Mouse (Mus musculus) intestine, embryonic 14.5 days (tissue): Measurements from ENCODE around the gene Fanci. TPM values are rescaled to one million over a fixed set of nuclear protein-coding genes. Genes with fewer than 3 reads are reported as not detected.

Source experiments
- ATAC-seq: fragments of 200-750 bp; cut with Nextera tagmentation; replicated peaks from 2 replicates; pipeline ENCODE4 v1.8.0; 2017; ENCODE audit warnings: low read depth, moderate number of reproducible peaks, moderate TSS enrichment, moderate library complexity; ENCODE audit not compliant: low FRiP score, low TSS enrichment
- DNase-seq: peaks from one replicate; pipeline ENCODE4 v3.0.0-alpha.2; 2018; ENCODE audit warnings: low spot score
- H3K27ac ChIP-seq: fragments of 300-500 bp; sonication (generic); 2 replicates; pipeline ENCODE4 v1.5.1; 2014; ENCODE audit warnings: low read depth, mild to moderate bottlenecking, control low read depth
- H3K27me3 ChIP-seq: fragments of 300-500 bp; sonication (generic); replicated peaks from 2 replicates; pipeline ENCODE4 v1.6.1; 2014; ENCODE audit warnings: low read length, control low read depth; ENCODE audit not compliant: control insufficient read depth, insufficient read depth
- H3K36me3 ChIP-seq: fragments of 300-500 bp; sonication (generic); 2 replicates; pipeline ENCODE4 v1.6.1; 2014; ENCODE audit warnings: low read length, control low read depth; ENCODE audit not compliant: control insufficient read depth, insufficient read depth
- H3K4me1 ChIP-seq: fragments of 300-500 bp; sonication (generic); replicated peaks from 2 replicates; pipeline ENCODE4 v1.6.1; 2014; ENCODE audit warnings: low read length, control low read depth, mixed read lengths; ENCODE audit not compliant: control insufficient read depth, insufficient read depth
- H3K4me2 ChIP-seq: fragments of 300-500 bp; sonication (generic); 2 replicates; pipeline ENCODE4 v1.6.1; 2014; ENCODE audit warnings: low read length
- H3K4me3 ChIP-seq: fragments of 300-500 bp; sonication (generic); 2 replicates; pipeline ENCODE4 v1.5.1; 2014; ENCODE audit warnings: low read depth, low read length, control low read depth, mixed read lengths
- H3K9ac ChIP-seq: fragments of 300-500 bp; sonication (generic); 2 replicates; pipeline ENCODE4 v1.6.1; 2014; ENCODE audit warnings: mild to moderate bottlenecking, low read length
- H3K9me3 ChIP-seq: fragments of 300-500 bp; sonication (generic); 2 replicates; pipeline ENCODE4 v1.6.1; 2016; ENCODE audit warnings: low read length, control low read depth; ENCODE audit not compliant: control insufficient read depth
- WGBS: fragments of 180-500 bp; shearing (Covaris S2); extraction: QIAGEN DNeasy Blood & Tissue Kit; methylation state at CpG from one replicate; pipeline ENCODE4 v1.1.7; 2014; 5-methylcytosine and 5-hydroxymethylcytosine counted together
- polyA plus RNA-seq: library from polyadenylated mRNA; unstranded; fragments of >200 nt; fragmentation: Nextera tagmentation; extraction: Ambion mirVana; gene quantifications from 2 replicates; pipeline ENCODE4 v1.2.1, GENCODE M21; 2014

The Fanci gene
- polyA plus RNA-seq = 11.7 and 13.0 TPM in 2 replicates

GRCm38 (mm10) chr7:79391883-79392649 is at the start of gene Fanci:
TSS of gene Fanci (plus strand) at chr7:79391929.
- H3K36me3 ChIP-seq = no peaks in the 10 kb centered on the region
- peaks cover 5% of the 10 kb centered on the region; the same call in 1 of the 2 replicates for H3K4me1 ChIP-seq
- peak within 1 kb of the TSS; percentile 85 for H3K4me2 ChIP-seq
- DNase-seq (peak; percentile 99), ATAC-seq (peak; percentile 94)
- H3K4me3 ChIP-seq = peak within 1 kb of the TSS; percentile 68
- under 1% methylated on average over 44 of the region's 44 CpGs for WGBS
- peak within 1 kb of the TSS; percentile 63 for H3K9ac ChIP-seq
- no peaks in the 10 kb centered on the region for H3K27me3 ChIP-seq
- H3K27ac ChIP-seq = peak within 1 kb of the TSS; percentile 85; the same call in 1 of the 2 replicates
- H3K9me3 ChIP-seq = no peaks in the 10 kb centered on the region

- H3K27me3 ChIP-seq = no peaks in the 10 kb centered on the region
- WGBS = 54% methylated on average over 4 of the region's 4 CpGs
- no peaks in the 10 kb centered on the region for H3K4me1 ChIP-seq
- H3K4me3 ChIP-seq = no peak overlapping the region
- H3K36me3 ChIP-seq = peaks cover 30% of the 10 kb centered on the region
- H3K9me3 ChIP-seq = no peaks in the 10 kb centered on the region
- no peak overlapping the region for H3K4me2 ChIP-seq
- DNase-seq (peak; percentile 78), ATAC-seq (no peak)
- no peak overlapping the region for H3K9ac ChIP-seq
- no peak overlapping the region for H3K27ac ChIP-seq
These were observed 45.8 kb upstream of the Fanci start for GRCm38 (mm10) chr7:79345902-79346301.

GRCm38 (mm10) chr7:79346555-79347075 is 45.1 kb upstream of the Fanci start:
- Histone ChIP-seq H3K9me3 (no peaks in the 10 kb centered on the region), H3K27me3 (no peaks in the 10 kb centered on the region), H3K4me2 (no peak overlapping the region), H3K27ac (no peak overlapping the region), H3K4me3 (no peak overlapping the region), H3K4me1 (no peaks in the 10 kb centered on the region), H3K9ac (no peak overlapping the region), H3K36me3 (peaks cover 35% of the 10 kb centered on the region)
- WGBS = 72% methylated on average over 8 of the region's 8 CpGs
- DNase-seq (no peak), ATAC-seq (no peak)

GRCm38 (mm10) chr7:79347108-79347813 is 44.5 kb upstream of the Fanci start:
- WGBS = 74% methylated on average over 13 of the region's 13 CpGs
- H3K36me3 ChIP-seq = peaks cover 40% of the 10 kb centered on the region

GRCm38 (mm10) chr7:79348816-79349215 is 42.9 kb upstream of the Fanci start:
- Histone ChIP-seq H3K9ac (no peak overlapping the region), H3K9me3 (no peaks in the 10 kb centered on the region), H3K4me2 (no peak overlapping the region), H3K27me3 (no peaks in the 10 kb centered on the region), H3K27ac (no peak overlapping the region), H3K4me3 (no peak overlapping the region), H3K36me3 (peaks cover 42% of the 10 kb centered on the region), H3K4me1 (no peaks in the 10 kb centered on the region)
- DNase-seq = no peak
- 92% methylated on average over 8 of the region's 8 CpGs for WGBS
- no peak for ATAC-seq

More at GRCm38 (mm10) chr7:79347108-79347813, 44.5 kb upstream of the Fanci start:
- ATAC-seq = no peak
- Histone ChIP-seq H3K9ac (no peak overlapping the region), H3K27ac (no peak overlapping the region), H3K4me2 (no peak overlapping the region), H3K27me3 (no peaks in the 10 kb centered on the region), H3K4me1 (no peaks in the 10 kb centered on the region), H3K4me3 (no peak overlapping the region), H3K9me3 (no peaks in the 10 kb centered on the region)
- no peak for DNase-seq

- ATAC-seq (peak; percentile 45; the same call in 1 of the 2 replicates), DNase-seq (peak; percentile 78)
- H3K27ac ChIP-seq = no peak overlapping the region
- no peaks in the 10 kb centered on the region for H3K9me3 ChIP-seq
- peaks cover 51% of the 10 kb centered on the region for H3K36me3 ChIP-seq
- no peaks in the 10 kb centered on the region for H3K4me1 ChIP-seq
- H3K4me2 ChIP-seq = no peak overlapping the region
- 49% methylated on average over 12 of the region's 12 CpGs for WGBS
- H3K27me3 ChIP-seq = no peaks in the 10 kb centered on the region
- H3K9ac ChIP-seq = no peak overlapping the region
- no peak overlapping the region for H3K4me3 ChIP-seq
These were observed 41.9 kb upstream of the Fanci start for GRCm38 (mm10) chr7:79349738-79350386.

GRCm38 (mm10) chr7:79358350-79359182 is 33.2 kb upstream of the Fanci start:
- ATAC-seq = no peak
- no peak overlapping the region for H3K4me2 ChIP-seq
- WGBS = 64% methylated on average over 15 of the region's 15 CpGs
- no peak overlapping the region for H3K9ac ChIP-seq
- H3K27ac ChIP-seq = no peak overlapping the region
- H3K36me3 ChIP-seq = peaks cover 64% of the 10 kb centered on the region
- H3K4me3 ChIP-seq = no peak overlapping the region
- no peak for DNase-seq
- H3K4me1 ChIP-seq = no peaks in the 10 kb centered on the region
- H3K27me3 ChIP-seq = no peaks in the 10 kb centered on the region
- no peaks in the 10 kb centered on the region for H3K9me3 ChIP-seq

- Histone ChIP-seq H3K9ac (no peak overlapping the region), H3K4me1 (no peaks in the 10 kb centered on the region), H3K4me2 (no peak overlapping the region), H3K4me3 (no peak overlapping the region), H3K36me3 (peaks cover 59% of the 10 kb centered on the region), H3K27ac (no peak overlapping the region), H3K27me3 (no peaks in the 10 kb centered on the region), H3K9me3 (no peaks in the 10 kb centered on the region)
- 81% methylated on average over 3 of the region's 3 CpGs for WGBS
- DNase-seq (no peak), ATAC-seq (no peak)
These were observed 32.6 kb upstream of the Fanci start for GRCm38 (mm10) chr7:79359183-79359435.
